Mouse (Mus musculus) hindbrain, embryonic 11.5 days (tissue): ENCODE data around the gene Tfap2b. TPM values are rescaled to one million over a fixed set of nuclear protein-coding genes. Genes with fewer than 3 reads are reported as not detected.
A peak's percentile ranks its signal among the peaks of the same experiment; 100 is the strongest.

Experiments used
- ATAC-seq: fragments of 200-750 bp; cut with Nextera tagmentation; 2 replicates; pipeline ENCODE4 v1.8.0; 2017; ENCODE audit warnings: mild to moderate bottlenecking, moderate TSS enrichment, moderate library complexity; ENCODE audit not compliant: low FRiP score
- DNase-seq: peaks from one replicate; pipeline ENCODE4 v3.0.0-alpha.2; 2015; ENCODE audit warnings: low spot score
- H3K27ac ChIP-seq: fragments of 300-500 bp; sonication (generic); 2 replicates; pipeline ENCODE4 v1.5.1; 2014; ENCODE audit warnings: mild to moderate bottlenecking, low read depth, low read length
- H3K27me3 ChIP-seq: fragments of 300-500 bp; sonication (generic); 2 replicates; pipeline ENCODE4 v1.6.1; 2014; ENCODE audit warnings: mild to moderate bottlenecking, low read length, moderate library complexity, mixed read lengths; ENCODE audit not compliant: control insufficient read depth, insufficient read depth
- H3K36me3 ChIP-seq: fragments of 300-500 bp; sonication (generic); 2 replicates; pipeline ENCODE4 v1.6.1; 2014; ENCODE audit warnings: mild to moderate bottlenecking, low read length, moderate library complexity, mixed read lengths; ENCODE audit not compliant: control insufficient read depth, insufficient read depth
- H3K4me1 ChIP-seq: fragments of 300-500 bp; sonication (generic); replicated peaks from 2 replicates; pipeline ENCODE4 v1.6.1; 2014; ENCODE audit warnings: low read length, mixed read lengths; ENCODE audit not compliant: control insufficient read depth, insufficient read depth
- H3K4me2 ChIP-seq: fragments of 300-500 bp; sonication (generic); replicated peaks from 2 replicates; pipeline ENCODE4 v1.6.1; 2014; ENCODE audit warnings: mild to moderate bottlenecking, low read depth, low read length
- H3K4me3 ChIP-seq: fragments of 300-500 bp; sonication (generic); 2 replicates; pipeline ENCODE4 v1.5.1; 2014; ENCODE audit warnings: low read depth, low read length
- H3K9ac ChIP-seq: fragments of 300-500 bp; sonication (generic); 2 replicates; pipeline ENCODE4 v1.6.1; 2014; ENCODE audit warnings: low read depth, low read length
- H3K9me3 ChIP-seq: fragments of 300-500 bp; sonication (generic); 2 replicates; pipeline ENCODE4 v1.6.1; 2016; ENCODE audit warnings: low read length; ENCODE audit not compliant: control insufficient read depth
- WGBS: fragments of 180-500 bp; shearing (Covaris S2); extraction: QIAGEN DNeasy Blood & Tissue Kit; methylation state at CpG from one replicate; pipeline ENCODE4 v1.1.7; 2014; 5-methylcytosine and 5-hydroxymethylcytosine counted together
- polyA plus RNA-seq: library from polyadenylated mRNA; unstranded; fragments of >200 nt; fragmentation: Nextera tagmentation; extraction: Ambion mirVana; gene quantifications from 2 replicates; pipeline ENCODE4 v1.2.1, GENCODE M21; 2014

Tfap2b gene
- polyA plus RNA-seq, 1 experiment from 2014 or later: 72.5 TPM

- Histone ChIP-seq H3K4me1 (no peaks in the 10 kb centered on the region), H3K9me3 (no peaks in the 10 kb centered on the region), H3K4me2 (no peak overlapping the region), H3K27me3 (peaks cover 54% of the 10 kb centered on the region), H3K36me3 (no peaks in the 10 kb centered on the region), H3K4me3 (peak overlapping the region; percentile 41), H3K27ac (peak overlapping the region; percentile 81), H3K9ac (peak overlapping the region; percentile 69)
- ATAC-seq (no peak), DNase-seq (peak; percentile 48)
- 1% methylated on average over 8 of the region's 8 CpGs for WGBS
Observed at GRCm38 (mm10) chr1:19211033-19211405, 2.3 kb downstream of the Tfap2b start.

DNA sequence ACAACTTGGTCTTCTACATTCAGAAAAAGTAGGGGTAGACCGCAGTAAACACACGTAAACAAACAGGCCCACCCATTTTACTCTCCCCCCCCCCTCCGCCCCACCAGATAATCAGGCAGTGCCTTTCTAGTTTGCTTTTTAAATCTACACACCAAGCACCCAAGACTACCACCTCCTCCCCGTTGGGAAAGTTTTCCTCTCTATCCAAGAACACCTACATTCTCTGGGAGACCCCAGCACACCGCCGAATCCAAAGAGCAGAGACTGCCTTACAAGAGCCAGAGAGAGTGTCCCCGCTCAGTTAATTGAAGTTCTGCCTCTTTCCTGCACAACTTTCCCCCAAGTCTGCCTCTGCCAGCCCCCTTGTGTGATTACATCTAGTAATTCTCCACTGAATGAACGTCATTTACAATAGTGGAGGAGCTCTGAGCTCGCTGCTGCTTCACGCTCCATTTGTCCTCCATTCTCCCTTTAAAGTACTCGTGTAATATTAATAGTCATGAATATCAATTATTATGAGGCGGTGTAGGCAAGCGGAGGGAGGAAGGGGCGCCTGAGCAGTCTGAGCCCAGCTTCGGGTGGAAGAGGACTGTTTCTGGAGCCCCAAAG is 2.9 kb downstream of the Tfap2b start:
- H3K9me3 ChIP-seq: no peaks in the 10 kb centered on the region
- H3K9ac ChIP-seq: peak overlapping the region; percentile 16; the same call in 1 of the 2 replicates
- WGBS: 1% methylated on average over 15 of the region's 15 CpGs
- no peaks in the 10 kb centered on the region for H3K36me3 ChIP-seq
- peak overlapping the region; percentile 41 for H3K4me3 ChIP-seq
- peak; percentile 54 for ATAC-seq
- DNase-seq: peak; percentile 65
- H3K27me3 ChIP-seq: peaks cover 60% of the 10 kb centered on the region
- H3K27ac ChIP-seq: peak overlapping the region; percentile 81
- no peaks in the 10 kb centered on the region for H3K4me1 ChIP-seq
- H3K4me2 ChIP-seq: 0 out of 2 replicates have a peak overlapping the region, but pooled peaks have one; percentile 15

- H3K27ac ChIP-seq: 0 out of 2 replicates have a peak overlapping the region, but pooled peaks have one; percentile 42
- peak overlapping the region; percentile 25; the same call in 1 of the 2 replicates for H3K9ac ChIP-seq
- DNase-seq: no peak
Observed at GRCm38 (mm10) chr1:19212691-19213090, 4.0 kb downstream of the Tfap2b start.

GRCm38 (mm10) chr1:19213171-19213570 is 4.5 kb downstream of the Tfap2b start:
- Histone ChIP-seq H3K36me3 (no peaks in the 10 kb centered on the region), H3K27ac (no peak overlapping the region), H3K4me3 (peak overlapping the region; percentile 41), H3K9me3 (no peaks in the 10 kb centered on the region), H3K27me3 (peaks cover 67% of the 10 kb centered on the region), H3K4me1 (no peaks in the 10 kb centered on the region), H3K9ac (0 out of 2 replicates have a peak overlapping the region, but pooled peaks have one; percentile 7), H3K4me2 (peak overlapping the region; percentile 26)
- WGBS: 2% methylated on average over 4 of the region's 4 CpGs
- DNase-seq (no peak), ATAC-seq (no peak)

More at GRCm38 (mm10) chr1:19212691-19213090, 4.0 kb downstream of the Tfap2b start:
- Histone ChIP-seq H3K36me3 (no peaks in the 10 kb centered on the region), H3K4me3 (peak overlapping the region; percentile 41), H3K4me2 (no peak overlapping the region; the same call in none of the 2 replicates), H3K4me1 (no peaks in the 10 kb centered on the region), H3K27me3 (peaks cover 63% of the 10 kb centered on the region), H3K9me3 (no peaks in the 10 kb centered on the region)
- ATAC-seq: no peak
- WGBS: 0% methylated on average over 4 of the region's 4 CpGs

GRCm38 (mm10) chr1:19213851-19214395 is 5.2 kb downstream of the Tfap2b start:
- Histone ChIP-seq H3K9me3 (no peaks in the 10 kb centered on the region), H3K27ac (0 out of 2 replicates have a peak overlapping the region, but pooled peaks have one; percentile 20), H3K27me3 (peaks cover 71% of the 10 kb centered on the region), H3K4me3 (peak overlapping the region; percentile 41), H3K4me1 (no peaks in the 10 kb centered on the region), H3K9ac (peak overlapping the region; percentile 57), H3K36me3 (no peaks in the 10 kb centered on the region), H3K4me2 (peak overlapping the region; percentile 29)
- ATAC-seq (no peak), DNase-seq (peak; percentile 45)
- WGBS: 1% methylated on average over 36 of the region's 36 CpGs

DNA sequence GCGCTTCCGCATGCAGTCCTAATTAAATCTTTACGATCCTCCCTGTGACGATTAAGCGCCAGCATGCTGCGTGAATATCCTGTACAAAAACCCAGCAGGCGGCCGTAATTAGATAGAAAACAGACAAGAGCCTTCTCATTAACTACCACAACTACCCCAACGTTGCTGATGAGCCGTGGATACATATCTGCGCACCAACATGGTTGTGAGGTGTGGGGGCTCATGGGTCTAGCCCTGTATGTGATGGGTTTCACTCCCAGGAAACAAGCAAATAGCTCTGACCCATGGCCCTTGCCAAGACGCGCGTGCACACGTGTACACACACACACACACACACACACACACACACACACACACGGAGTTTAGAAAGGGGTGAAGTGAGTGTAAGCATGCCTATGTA is 8.7 kb downstream of the Tfap2b start:
- DNase-seq (peak; percentile 28), ATAC-seq (0 out of 2 replicates have a peak, but pooled peaks have one; percentile 25)

GRCm38 (mm10) chr1:19218221-19218620 is 9.5 kb downstream of the Tfap2b start:
- no peaks in the 10 kb centered on the region for H3K4me1 ChIP-seq
- H3K4me2 ChIP-seq: 0 out of 2 replicates have a peak overlapping the region, but pooled peaks have one; percentile 19
- no peak overlapping the region for H3K9ac ChIP-seq
- WGBS: 2% methylated on average over 7 of the region's 7 CpGs
- no peaks in the 10 kb centered on the region for H3K9me3 ChIP-seq
- ATAC-seq (no peak), DNase-seq (no peak)
- H3K4me3 ChIP-seq: no peak overlapping the region
- H3K27me3 ChIP-seq: peaks cover 84% of the 10 kb centered on the region
- no peaks in the 10 kb centered on the region for H3K36me3 ChIP-seq
- no peak overlapping the region for H3K27ac ChIP-seq

More for the DNA sequence above, 8.7 kb downstream of the Tfap2b start:
- no peaks in the 10 kb centered on the region for H3K36me3 ChIP-seq
- no peak overlapping the region for H3K9ac ChIP-seq
- H3K4me3 ChIP-seq: no peak overlapping the region
- peak overlapping the region; percentile 18 for H3K4me2 ChIP-seq
- no peaks in the 10 kb centered on the region for H3K9me3 ChIP-seq
- H3K27ac ChIP-seq: no peak overlapping the region
- H3K27me3 ChIP-seq: peaks cover 84% of the 10 kb centered on the region
- H3K4me1 ChIP-seq: no peaks in the 10 kb centered on the region
- WGBS: 2% methylated on average over 16 of the region's 16 CpGs

- H3K4me3 ChIP-seq: no peak overlapping the region
- H3K27ac ChIP-seq: no peak overlapping the region
- no peaks in the 10 kb centered on the region for H3K36me3 ChIP-seq
- H3K27me3 ChIP-seq: peaks cover 84% of the 10 kb centered on the region
- peak; percentile 19 for DNase-seq
- H3K9ac ChIP-seq: no peak overlapping the region
- no peak for ATAC-seq
- H3K9me3 ChIP-seq: no peaks in the 10 kb centered on the region
- H3K4me2 ChIP-seq: no peak overlapping the region
- H3K4me1 ChIP-seq: no peaks in the 10 kb centered on the region
Observed at GRCm38 (mm10) chr1:19219381-19219780, 10.7 kb downstream of the Tfap2b start.

- no peaks in the 10 kb centered on the region for H3K4me1 ChIP-seq
- H3K9ac ChIP-seq: no peak overlapping the region
- H3K4me2 ChIP-seq: no peak overlapping the region
- peaks cover 82% of the 10 kb centered on the region for H3K27me3 ChIP-seq
- H3K9me3 ChIP-seq: no peaks in the 10 kb centered on the region
- ATAC-seq (no peak), DNase-seq (peak; percentile 13)
- no peak overlapping the region for H3K27ac ChIP-seq
- no peaks in the 10 kb centered on the region for H3K36me3 ChIP-seq
- no peak overlapping the region for H3K4me3 ChIP-seq
- WGBS: 0% methylated on average over 1 of the region's 1 CpGs
Observed at GRCm38 (mm10) chr1:19220564-19220963, 11.8 kb downstream of the Tfap2b start.
